Mouse (Mus musculus): ENCODE data around the gene Gm10959.

Gene Gm10959

GRCm38 (mm10) chr3:122888371-122888819, 30.8 kb downstream of the Gm10959 start:
- no peak for DNase-seq (ENCODE audit: low spot score)

- DNase-seq (ENCODE audit: low spot score) = no peak
Measured at GRCm38 (mm10) chr3:122887505-122888301, 31.5 kb downstream of the Gm10959 start.

GRCm38 (mm10) chr3:122878705-122879315, 40.4 kb downstream of the Gm10959 start:
- DNase-seq (ENCODE audit: low spot score) = no peak

GRCm38 (mm10) chr3:122877543-122877942, 41.6 kb downstream of the Gm10959 start:
- no peak for DNase-seq (ENCODE audit: low spot score)

GRCm38 (mm10) chr3:122876870-122877269, 42.3 kb downstream of the Gm10959 start:
- DNase-seq (ENCODE audit: low spot score) = no peak

- no peak for DNase-seq (ENCODE audit: low spot score)
Measured at GRCm38 (mm10) chr3:122871596-122871995, 47.6 kb downstream of the Gm10959 start.

- no peak for DNase-seq (ENCODE audit: low spot score)
Measured at GRCm38 (mm10) chr3:122868270-122868669, 50.9 kb downstream of the Gm10959 start.

- DNase-seq (ENCODE audit: low spot score) = no peak
Measured at GRCm38 (mm10) chr3:122865092-122865491, 54.1 kb downstream of the Gm10959 start.
